Mouse (Mus musculus) heart, adult 8-10 months (tissue): ENCODE results near the gene Upk3a. TPM values are rescaled to one million over a fixed set of nuclear protein-coding genes. Genes with fewer than 3 reads are reported as not detected.

Experiments used
- DNase-seq: peaks from one replicate; pipeline ENCODE4 v3.0.0; 2022; ENCODE audit warnings: low spot score
- total RNA-seq, 4 experiments: library from RNA; stranded (reverse); gene quantifications; 2 replicates each; pipeline ENCODE4 v1.2.4; 2022

The Upk3a gene
- total RNA-seq, result not detected

DNA sequence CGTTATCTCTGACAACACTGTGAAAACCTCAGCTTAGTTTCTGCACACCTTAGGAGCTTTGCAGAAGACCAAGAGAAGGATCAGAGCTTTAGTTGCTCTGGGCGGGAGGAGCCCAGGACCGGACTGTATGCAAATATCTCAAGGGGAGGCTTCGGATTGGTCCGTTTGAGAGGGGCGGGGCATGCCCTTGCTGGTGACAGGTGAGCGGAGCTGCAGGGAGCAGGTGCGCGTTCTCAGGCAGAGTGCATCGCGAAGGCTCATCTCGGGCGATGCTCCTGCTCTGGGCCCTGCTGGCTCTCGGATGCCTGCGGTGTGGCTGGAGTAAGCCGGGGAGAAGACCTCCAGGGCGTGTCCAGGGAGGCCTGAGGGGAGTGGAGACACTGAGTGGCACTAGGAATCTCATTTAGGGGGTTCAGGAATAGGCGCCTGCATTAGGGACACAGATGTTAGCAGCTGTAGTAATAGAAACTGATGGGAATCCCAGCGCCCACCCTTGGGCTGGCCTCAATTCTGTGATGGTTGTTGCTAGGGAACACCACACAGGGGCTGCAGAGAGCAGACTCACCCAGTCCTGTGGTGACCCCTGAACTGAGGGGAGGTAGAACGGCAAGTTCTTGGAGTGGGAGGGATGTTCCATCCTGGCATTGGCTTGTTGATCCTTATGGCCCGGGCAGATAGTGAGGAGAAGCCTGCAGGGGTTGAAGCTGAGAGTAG is at the start of gene Upk3a:
Gene Upk3a (plus strand): TSS at position 191 of the 714 bp plus-strand sequence.
- DNase-seq, result no peak

DNA sequence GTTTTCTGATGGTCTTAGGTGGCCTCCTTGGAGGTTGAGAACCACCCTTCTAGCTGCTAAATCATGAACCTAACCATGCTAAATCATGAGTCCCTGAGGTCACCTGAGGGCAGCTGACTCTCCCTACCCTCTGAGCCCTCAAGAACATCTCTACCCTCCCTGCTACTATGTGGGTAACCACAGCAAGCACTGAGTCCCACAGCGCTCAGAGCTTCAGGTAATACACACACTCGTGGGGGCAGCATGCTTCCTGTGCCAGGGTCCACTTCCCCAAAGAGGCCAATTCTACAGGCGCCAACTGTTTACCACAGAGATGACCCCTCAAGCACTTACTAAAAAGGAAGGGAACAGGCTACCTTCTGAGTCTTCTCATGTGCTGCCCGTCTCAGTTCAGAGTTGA is 48.4 kb upstream of the Upk3a start:
- no peak for DNase-seq

DNA sequence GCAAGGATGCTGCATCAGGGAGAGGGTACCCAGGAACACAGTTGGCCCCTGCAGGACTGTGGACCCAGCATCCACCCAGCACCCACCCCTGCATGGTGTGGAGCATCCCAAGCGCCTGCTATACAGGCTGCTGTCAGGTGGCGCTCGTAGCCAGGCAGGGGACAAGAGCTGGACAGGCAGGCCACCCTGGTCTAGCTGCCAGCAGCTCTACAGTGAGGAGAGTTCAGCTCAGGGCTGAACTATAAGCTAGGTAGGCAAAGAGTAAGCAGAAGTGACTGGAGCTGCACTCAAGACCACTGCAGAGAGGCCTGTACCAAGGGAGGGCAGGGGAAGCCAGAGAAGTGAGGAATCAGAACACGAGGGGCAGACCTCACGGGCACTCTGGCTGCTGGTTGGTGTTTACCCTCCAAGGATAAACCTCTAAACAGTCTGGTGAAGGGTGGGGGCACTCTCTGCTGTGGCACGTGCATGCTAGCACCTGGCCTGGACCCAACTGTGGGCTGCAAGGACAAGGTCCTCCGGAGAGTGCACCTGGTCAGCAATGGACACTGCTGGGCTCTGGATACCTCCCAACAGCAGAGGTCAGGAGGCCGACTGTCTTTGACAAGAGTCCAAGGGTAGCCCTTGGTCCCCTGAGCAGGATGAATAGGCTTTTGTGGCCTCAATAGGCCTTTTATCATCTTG is 43.9 kb upstream of the Upk3a start:
- DNase-seq, result no peak

DNA sequence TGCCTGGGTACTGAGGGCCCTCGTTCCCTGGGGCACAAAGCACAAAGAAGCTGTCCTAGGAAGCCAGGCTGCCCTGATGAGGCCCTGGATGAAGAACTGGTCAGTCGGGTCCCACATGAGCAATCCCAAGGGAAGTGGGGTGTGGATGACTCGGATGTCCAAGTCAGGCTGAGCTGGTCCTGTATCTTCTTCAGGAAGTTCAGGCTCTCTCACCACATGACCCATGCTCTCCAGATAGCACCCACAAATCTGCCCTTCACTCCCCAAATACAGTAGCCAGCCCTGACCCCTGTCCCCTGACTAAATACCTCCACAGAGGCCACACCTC is 43.4 kb upstream of the Upk3a start:
- DNase-seq, result no peak

DNA sequence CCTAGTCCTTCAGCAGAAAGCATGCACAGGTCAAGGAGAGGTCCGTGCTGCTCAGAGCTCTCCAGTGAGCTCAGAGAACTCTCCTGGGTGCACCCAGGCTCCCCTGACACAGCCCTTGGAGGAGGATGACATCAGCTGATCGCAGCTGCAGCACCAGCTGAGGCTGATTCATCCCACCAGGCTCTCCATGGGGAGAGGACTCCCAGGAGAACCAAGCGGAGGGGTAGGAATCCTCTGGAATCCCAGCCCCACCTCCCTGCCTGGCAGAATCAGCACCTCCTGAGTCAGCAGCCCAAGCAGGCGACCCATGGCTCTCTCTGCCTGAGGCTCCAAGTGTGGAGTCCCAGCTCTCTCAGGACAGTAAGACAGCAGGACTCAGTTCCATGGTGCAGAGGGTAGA is 41.2 kb upstream of the Upk3a start:
- DNase-seq, result no peak

DNA sequence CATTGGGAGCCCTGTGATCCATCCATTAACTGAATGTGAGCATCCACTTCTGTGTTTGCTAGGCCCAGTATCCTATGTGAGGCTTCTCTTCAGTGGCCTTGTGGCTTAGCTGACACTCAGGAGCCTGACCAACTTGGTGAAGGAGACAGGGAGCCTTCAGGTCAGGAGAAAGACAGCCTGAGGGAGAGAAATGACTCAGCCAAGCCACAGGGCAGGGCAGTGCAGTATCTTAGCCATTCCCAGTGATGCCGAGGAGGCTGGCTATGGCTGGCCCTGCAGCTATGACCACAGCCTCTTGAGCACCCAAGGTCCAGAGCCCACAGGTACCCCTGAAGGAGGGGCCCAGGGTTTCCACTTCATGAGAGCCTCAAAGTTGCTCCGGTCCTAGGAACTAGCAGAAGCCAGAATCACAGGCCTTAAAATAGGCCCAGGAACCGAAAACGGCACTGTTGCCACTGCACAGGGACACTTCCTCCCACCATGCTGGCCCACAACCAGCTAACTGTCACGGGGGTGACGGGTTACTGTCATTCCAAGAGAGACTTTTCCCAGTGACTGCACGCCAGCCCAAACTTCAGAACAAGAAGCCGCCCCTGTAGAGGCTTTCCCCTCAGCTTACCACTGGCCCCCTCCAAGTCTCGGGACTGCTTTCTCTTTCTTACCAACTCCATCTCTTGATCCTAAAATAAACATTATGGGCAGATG is 35.2 kb upstream of the Upk3a start:
- DNase-seq, result peak; percentile 45

DNA sequence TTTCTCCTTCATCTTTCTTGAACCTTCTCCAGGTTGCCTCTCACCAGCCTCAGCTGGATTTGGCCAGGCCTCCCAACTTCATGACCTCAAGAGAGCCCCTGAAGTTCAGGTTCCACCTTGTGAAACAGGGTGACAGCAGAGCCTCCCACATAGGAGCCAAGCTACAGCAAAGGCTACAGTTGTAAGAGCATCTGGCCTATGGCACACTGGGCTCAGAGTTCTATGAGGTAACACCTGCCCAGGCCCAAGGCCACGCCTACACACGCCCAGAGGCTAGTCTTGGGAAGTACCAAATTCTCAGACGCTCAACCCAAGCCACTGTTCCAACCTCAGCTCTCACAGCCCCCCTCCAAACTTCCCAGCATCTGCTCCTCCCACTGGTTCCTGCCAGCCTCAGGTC is 34.1 kb upstream of the Upk3a start:
- DNase-seq, result no peak

DNA sequence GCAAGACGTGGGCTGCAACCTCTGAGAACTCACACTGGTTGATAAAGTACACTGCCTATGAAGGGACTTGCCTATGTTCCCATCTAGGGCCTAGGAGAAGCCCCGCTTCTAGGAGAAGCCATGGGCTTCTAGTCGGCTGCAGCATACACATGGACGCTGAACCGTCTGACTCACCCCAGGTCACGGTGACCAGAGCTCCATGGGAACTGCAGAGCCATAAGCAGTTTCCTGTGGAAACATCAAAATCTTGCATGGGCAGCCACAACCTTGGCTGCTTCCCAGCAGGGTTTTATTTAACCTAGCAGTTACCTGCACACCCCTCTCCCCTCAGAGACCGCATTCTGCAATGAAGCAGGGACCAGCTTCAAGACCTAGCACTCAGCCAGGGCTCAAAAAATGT is 33.2 kb upstream of the Upk3a start:
- DNase-seq, result no peak

DNA sequence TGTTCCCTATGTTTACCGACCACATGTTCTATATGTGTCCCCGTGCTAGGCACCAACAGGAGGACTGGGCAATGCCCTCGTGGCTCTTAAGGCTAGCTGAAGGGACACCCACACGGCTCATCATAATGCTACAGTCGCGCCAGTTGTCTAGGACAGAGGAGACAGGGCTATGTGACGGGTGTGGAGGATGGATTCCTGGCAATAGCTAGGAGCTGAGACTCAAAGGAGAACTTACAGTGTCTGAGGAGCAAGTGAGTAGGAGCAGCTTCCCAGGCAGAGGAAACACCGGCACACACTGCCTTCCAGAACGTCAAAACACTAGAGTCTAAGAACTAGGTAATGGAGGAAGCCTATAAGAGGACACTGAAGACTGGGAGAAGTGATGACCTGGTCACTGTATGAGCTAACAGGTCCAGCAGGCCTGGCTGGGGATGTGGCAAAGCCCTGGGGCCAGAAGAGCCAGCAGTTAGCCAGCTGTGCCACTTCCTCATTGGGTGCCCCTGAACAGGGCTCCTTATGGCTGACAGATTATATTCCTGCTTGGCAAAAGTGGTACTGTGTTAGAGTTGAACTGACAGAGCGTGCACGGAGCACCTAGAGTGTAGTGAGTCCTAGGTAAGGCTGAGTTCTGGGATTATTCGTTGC is 31.3 kb upstream of the Upk3a start:
- no peak for DNase-seq

DNA sequence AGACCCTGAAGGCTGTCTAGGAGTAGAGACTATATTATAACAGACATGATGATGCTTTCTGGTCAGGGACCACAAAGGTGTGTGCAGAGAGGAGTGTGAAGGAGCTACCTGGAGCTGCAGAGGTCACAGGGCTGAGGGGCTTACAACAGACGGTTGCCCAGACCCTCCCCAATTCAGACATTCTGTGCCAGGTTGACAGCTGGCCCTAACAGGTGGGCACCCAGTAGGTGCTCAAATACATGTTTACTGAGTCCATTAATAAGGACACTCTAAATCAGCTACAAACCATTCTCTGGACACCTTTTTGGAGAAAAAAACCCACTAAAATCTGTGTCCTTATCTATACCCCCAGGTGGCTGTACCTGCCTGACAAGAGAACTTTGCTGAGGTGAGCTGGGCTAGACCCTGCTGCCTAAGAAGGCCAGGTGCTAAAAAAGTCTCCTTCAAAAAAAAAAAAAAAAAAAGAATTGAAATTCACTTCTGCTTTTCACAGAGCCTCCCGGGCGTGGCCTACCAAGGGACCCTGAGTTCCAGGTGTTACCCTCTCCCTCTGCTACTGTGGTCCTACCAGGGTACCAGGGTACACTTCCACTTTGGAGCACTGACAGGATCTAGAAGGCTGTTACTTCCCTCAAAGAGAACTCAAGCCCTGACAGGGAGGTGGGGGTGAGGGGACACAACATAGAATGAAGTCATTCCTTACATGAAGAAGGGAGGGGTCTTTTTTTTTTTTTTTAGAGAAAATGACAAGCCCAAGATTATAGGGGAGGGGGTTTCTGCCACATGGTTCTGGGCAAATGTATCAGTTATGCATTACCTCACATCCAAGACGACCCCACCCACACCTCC is 30.5 kb upstream of the Upk3a start:
- no peak for DNase-seq

DNA sequence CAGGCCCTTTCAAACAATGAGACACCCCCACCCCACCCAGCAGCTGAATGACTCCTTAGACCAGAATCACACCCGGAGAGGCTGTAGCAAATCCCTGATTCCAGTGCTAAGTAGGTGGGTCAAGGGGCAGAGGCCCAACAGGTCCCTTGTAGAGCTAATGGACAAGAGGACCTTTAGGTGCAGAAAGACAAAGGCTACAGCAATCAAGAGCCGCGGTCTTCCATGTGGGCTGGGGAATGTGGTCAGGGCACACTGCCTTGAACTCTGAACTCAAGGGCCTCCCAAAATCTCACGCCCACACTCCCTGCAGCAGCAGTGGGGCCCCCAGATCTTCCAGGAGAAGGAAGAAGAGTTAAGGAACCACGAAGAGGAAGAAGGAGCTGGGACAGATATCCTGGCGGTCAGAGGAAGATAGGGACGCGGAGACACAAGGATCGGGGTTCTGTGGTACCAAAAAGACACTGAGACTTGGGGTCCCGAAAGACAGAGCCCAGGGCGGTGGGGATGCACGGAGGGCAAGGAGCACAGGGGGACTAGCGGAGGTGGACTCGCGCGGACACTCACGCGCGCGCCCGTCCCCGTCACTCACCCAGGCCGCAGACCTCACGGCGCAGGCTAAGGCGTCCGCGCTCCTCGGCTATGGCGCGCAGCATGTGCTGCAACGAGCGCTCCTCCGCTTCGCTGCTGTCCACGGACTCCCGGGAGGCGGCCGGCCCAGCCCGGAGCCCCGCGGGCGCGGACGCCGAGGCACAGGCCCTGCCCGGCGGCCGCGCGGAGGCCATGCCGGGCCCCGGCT is 29.7 kb upstream of the Upk3a start:
- no peak for DNase-seq

DNA sequence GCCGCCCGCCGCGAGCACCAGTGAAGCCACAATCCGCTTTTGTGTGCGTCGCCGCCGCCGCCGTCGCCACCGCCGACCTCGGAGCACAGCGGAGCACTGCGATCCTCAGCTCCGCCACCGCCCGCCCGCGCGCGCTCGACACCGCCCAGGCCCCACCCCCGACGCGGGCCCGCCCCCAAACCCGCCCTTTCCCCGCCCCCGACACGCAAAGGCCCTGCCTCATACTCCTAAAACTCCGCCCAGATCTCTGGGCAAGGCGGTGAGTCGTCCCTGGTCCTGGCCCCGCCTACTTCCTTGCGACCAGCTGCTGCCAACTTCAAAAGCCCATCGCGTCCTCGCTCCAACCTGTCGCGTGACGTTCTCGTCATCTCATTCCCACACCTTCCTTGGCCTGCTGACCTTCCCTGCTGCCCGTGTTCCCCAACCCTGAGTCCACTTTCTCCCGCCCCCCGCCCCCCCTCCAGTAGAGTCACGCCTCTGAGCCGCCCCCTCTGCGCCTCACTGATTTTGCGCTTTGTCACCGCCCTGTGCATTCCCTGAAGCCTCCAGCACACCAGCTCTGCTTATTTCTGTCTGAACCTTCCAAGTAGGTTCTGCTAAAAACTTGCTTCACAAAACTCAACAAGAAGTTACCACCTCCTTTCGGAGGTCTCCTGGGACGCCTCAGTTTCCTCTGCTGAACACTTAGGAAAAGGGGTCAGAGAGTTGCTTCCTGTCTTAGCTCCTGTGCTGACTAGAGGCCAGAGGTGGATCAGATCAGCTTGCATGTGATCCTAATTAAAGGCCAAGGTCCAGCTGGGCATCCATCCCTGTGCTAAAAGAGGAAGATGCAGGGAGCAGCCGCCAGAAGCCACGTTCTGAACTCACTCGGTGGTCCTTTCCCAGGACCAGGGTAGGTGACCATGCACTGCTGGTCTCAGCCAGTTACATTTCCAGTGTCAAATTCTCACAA is 28.8 kb upstream of the Upk3a start, which contains the start of gene 5031439G07Rik:
Gene 5031439G07Rik (minus strand): TSS at position 678 of the 952 bp plus-strand sequence.
- DNase-seq, result peak; percentile 91

DNA sequence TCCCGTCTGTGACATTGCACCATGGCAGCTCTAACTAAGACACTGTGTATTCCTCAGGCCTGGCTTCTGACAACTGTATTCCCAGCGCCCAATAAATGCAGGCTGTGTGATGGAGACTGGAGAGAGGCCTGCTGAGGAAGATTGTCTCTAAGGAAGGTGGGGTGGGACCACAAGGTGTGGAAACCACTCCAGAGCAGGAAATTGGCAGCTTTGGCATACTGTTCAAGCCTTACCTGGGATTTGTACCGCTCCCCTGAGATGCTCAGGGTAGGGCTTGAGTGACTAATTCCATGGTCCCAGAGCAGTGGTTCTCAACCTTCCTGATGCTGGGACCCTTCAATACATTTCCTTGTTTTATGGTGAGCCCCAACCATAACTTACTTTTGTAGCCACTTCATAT is 27.8 kb upstream of the Upk3a start:
- no peak for DNase-seq

DNA sequence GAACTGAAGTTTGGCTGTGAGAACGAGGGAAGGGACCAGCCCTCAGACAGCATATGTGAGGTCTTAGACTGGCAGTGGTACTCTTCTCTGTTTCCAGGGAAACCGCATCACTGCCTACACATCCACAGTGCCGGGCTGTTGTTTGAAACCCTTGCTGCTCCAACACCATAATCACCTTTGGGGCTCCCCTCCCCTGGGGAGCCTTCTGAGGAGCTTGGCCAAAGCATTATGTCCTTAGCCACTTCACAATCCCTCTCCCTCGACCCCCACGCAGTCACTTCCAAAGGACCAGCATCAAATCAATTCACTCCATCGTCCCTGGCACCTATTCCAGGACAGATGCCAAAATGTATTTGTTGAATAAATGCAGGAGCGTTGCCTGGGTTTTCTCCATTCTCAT is 27.2 kb upstream of the Upk3a start:
- DNase-seq, result no peak

DNA sequence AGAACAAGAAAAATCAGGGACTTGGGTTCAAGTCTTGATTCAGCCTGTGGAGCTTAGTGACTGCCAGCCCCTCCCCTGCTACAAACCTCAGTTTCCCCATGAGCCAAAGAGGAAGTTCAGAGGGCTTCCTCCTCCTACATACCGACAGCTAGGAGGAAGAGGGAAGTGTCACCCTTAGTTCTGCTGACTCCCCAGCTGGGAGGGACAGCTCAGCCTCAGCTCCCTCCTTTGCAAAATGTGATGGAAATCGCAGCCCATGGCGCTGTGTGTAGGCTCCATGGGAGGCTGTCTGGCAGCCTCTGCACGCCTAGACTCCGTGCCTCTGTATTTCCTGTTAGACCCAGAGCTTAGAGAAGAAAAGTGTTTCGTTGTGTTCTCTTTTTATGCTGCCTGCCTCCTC is 22.4 kb upstream of the Upk3a start:
- DNase-seq, result no peak

DNA sequence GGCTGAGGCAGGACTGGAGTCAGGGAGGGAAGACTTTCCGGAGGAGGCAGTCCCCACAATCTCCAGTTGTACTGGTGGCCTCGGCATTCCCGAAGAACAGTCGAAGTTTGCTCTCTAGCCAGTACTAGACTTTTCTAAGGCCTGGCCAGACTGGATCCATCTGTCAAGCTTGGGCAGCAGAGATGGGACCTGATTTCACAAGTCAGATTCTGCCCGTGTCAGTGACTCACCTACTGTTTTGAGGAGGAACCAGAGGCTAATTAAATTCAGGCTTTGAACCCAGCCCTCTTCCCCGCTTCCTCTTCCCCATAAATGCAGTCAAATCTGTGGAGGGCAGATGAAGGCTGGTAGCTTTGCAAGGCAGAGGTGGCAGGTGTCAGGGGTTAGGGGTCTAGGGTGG is 21.9 kb upstream of the Upk3a start:
- DNase-seq, result no peak

DNA sequence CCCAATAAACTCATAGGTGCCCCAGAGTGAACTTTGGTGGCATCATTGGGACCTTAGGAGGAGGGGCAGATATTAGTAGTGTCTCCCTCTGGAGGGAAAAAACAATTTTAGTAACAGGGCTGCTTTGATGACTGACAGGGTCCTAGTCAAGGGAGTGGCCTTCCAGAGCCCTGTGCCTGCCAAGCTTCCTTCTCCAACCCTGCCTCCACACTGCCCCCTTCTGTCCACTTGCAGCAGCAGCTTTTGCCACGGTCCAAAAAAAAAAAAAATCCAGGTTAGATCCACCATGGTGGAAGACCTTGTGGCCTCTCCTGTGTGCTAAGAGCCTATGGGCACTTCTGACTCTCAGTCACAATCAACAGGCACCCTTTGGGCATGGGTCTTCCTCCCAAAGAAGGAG is 21.0 kb upstream of the Upk3a start:
- DNase-seq, result peak; percentile 65

DNA sequence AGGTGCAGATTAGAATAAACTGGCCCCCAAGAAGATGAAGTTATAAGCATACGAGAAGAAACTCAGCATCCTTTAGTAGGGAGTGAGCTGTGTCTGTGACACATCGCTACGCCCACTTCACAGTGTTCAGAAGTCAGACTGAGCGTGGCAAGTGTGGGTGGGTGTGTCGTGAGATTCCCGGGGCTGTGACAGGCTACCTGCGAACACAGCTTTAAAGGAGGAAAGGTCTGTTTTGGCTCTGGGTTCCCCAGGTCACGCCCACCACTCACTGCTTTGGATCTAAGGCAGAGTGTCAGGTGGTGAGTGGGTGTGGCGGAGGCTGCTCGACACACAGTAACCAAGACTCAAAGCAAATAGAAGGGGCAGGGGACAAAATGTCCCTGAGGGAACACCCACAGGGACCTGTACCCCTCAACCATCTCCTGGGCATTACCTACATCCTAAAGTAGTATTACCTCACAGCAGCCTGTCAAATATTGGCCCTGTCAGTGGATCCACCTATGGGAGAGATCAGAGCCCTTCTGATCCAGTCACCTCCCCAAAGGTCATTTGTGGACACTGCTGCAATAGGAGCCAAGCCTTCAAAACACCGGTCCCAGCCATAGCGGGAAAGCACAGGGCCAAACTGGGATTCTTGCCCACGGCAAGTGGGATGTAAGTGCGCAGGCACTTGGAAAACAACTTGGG is 19.0 kb upstream of the Upk3a start:
- no peak for DNase-seq

DNA sequence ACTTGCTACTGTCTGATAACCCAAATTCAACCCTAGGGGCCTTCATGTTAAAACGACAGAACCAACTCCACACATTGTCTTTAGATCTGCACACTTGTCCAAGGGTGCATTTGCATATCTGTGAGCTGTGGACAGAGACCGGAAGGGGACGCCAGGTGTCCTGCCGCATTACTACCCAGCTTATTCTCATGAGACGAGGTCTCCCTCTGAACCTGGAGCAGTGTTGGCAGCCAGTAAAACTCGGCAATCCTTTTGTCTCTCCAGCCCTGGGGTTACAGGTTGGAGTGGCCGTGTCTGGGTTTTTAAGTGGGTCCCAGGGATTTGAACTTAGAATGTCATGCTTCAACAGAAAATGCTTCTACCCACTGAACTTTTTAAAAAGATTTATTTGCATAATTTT is 17.0 kb upstream of the Upk3a start:
- DNase-seq, result no peak
